Mouse (Mus musculus): ENCODE measurements around the gene Cln6. TPM values are rescaled to one million over a fixed set of nuclear protein-coding genes. Genes with fewer than 3 reads are reported as not detected.
A peak's percentile ranks its signal among the peaks of the same experiment; 100 is the strongest.
"Not testable (repeated sequence)": the region's sequence is repeated elsewhere in the genome, so short reads cannot be mapped to it uniquely, and the experiment has no call there.

The Cln6 gene
- polyA plus RNA-seq, 1 experiment: 94.0 TPM

DNA sequence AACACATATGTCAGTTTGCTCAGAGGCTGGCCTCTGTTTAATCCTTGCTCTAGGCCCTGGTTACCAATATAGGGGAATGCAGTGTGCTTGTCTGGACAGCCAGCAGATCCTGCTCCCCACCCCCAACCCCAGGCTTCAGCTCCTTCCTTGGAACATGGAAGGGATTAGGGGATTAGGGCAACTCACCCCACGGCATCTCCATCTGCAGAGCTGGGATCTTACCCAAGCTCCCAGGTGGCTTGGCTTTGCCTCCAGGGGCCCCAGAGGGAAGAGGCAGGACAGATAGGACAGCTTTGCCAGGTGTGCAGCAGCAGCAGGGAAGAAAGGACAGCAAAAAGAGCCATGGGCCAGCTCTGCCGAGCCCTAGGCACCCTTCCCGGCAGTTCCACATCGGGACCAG, 22.3 kb downstream of the Cln6 start:
- no peaks in the 10 kb centered on the region for H3K36me3 ChIP-seq (ENCODE audit: control insufficient read depth, insufficient read depth, low read length)
- TF ChIP-seq CTCF (conservative IDR thresholded peaks at IDR 0.05; ENCODE audit: insufficient read depth, insufficient read length, low read depth, low read length) (no peak), POLR2A (IDR thresholded peaks at IDR 0.05; ENCODE audit: low read depth, low read length) (no peak)
- no peak overlapping the region for H3K4me3 ChIP-seq (ENCODE audit: insufficient read depth, low read depth, low read length)
- peaks cover 17% of the 10 kb centered on the region for H3K4me1 ChIP-seq (ENCODE audit: control insufficient read depth, insufficient read depth, low read length)
- no peak for DNase-seq
- H3K27me3 ChIP-seq (replicated peaks; ENCODE audit: control insufficient read depth, insufficient read depth, low read length): no peaks in the 10 kb centered on the region
- WGBS: 88% methylated on average over 4 of the region's 4 CpGs
- no peak overlapping the region for H3K27ac ChIP-seq (ENCODE audit: insufficient read depth, low read depth, low read length)

DNA sequence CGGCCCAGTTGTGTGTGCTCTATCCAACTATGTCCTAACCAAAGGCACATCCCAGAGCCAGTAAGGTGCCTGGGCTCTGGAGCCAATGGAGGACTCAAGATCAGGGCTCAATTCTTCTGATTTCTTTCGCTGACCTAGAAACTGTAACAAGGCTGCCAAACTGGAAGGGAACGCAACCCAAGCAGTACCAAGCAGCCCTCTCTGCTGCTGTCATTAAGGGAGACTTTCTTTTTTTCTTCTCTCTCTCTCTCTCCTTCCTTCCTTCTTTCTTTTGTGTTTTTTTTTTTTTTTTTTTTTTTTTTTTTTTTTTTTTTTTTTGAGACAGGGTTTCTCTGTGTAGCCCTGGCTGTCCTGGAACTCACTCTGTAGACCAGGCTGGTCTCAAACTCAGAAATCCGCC, 30.7 kb downstream of the Cln6 start:
- not testable (repeated sequence) for H3K27me3 ChIP-seq (replicated peaks; ENCODE audit: control insufficient read depth, insufficient read depth, low read length); H3K4me3 ChIP-seq (ENCODE audit: insufficient read depth, low read depth, low read length); DNase-seq; H3K36me3 ChIP-seq (ENCODE audit: control insufficient read depth, insufficient read depth, low read length); H3K27ac ChIP-seq (ENCODE audit: insufficient read depth, low read depth, low read length); H3K4me1 ChIP-seq (ENCODE audit: control insufficient read depth, insufficient read depth, low read length)
- 91% methylated on average over 4 of the region's 4 CpGs for WGBS

DNA sequence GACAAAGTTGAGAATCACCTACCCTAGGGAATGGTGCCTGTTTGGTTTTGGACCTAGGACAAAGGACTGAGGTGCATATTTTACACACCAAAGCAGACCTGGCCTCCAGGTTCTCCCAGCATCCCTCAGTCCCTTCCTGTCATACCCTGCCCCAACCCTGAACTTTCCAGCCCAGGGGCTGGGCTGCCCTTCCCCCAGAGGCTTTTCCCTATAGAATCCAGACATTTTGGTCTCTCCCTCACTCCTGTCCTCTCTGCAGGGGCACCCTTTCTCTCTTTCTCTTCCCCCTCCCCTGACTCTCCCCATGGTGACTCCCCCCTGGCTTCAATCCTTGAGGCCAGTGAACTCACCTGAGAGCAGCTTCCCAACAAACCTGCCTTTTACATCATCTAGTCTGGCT, 32.1 kb downstream of the Cln6 start:
- Histone ChIP-seq H3K36me3 (ENCODE audit: control insufficient read depth, insufficient read depth, low read length) (no peaks in the 10 kb centered on the region), H3K27me3 (replicated peaks; ENCODE audit: control insufficient read depth, insufficient read depth, low read length) (no peaks in the 10 kb centered on the region), H3K4me3 (ENCODE audit: insufficient read depth, low read depth, low read length) (no peak overlapping the region), H3K4me1 (ENCODE audit: control insufficient read depth, insufficient read depth, low read length) (no peaks in the 10 kb centered on the region), H3K27ac (ENCODE audit: insufficient read depth, low read depth, low read length) (no peak overlapping the region)
- TF ChIP-seq POLR2A (IDR thresholded peaks at IDR 0.05; ENCODE audit: low read depth, low read length): no peak
- TF ChIP-seq CTCF (conservative IDR thresholded peaks at IDR 0.05; ENCODE audit: insufficient read depth, insufficient read length, low read depth, low read length): no peak
- no peak for DNase-seq

- peaks cover 2% of the 10 kb centered on the region; the same call in 1 of the 2 replicates for H3K36me3 ChIP-seq (ENCODE audit: control insufficient read depth, insufficient read depth, low read length)
- 68% methylated on average over 7 of the region's 7 CpGs for WGBS
- no peak overlapping the region for H3K4me3 ChIP-seq (ENCODE audit: insufficient read depth, low read depth, low read length)
- no peaks in the 10 kb centered on the region for H3K27me3 ChIP-seq (replicated peaks; ENCODE audit: control insufficient read depth, insufficient read depth, low read length)
- DNase-seq: no peak
- no peaks in the 10 kb centered on the region for H3K4me1 ChIP-seq (ENCODE audit: control insufficient read depth, insufficient read depth, low read length)
- no peak overlapping the region for H3K27ac ChIP-seq (ENCODE audit: insufficient read depth, low read depth, low read length)
- TF ChIP-seq POLR2A (IDR thresholded peaks at IDR 0.05; ENCODE audit: low read depth, low read length) (no peak), CTCF (conservative IDR thresholded peaks at IDR 0.05; ENCODE audit: insufficient read depth, insufficient read length, low read depth, low read length) (no peak)
Observed at GRCm38 (mm10) chr9:62876966-62877616, 38.5 kb downstream of the Cln6 start.

GRCm38 (mm10) chr9:62877825-62878224, 39.2 kb downstream of the Cln6 start:
- no peak for TF ChIP-seq POLR2A (IDR thresholded peaks at IDR 0.05; ENCODE audit: low read depth, low read length)
- no peak for TF ChIP-seq CTCF (conservative IDR thresholded peaks at IDR 0.05; ENCODE audit: insufficient read depth, insufficient read length, low read depth, low read length)
- Histone ChIP-seq H3K4me3 (ENCODE audit: insufficient read depth, low read depth, low read length) (no peak overlapping the region), H3K27ac (ENCODE audit: insufficient read depth, low read depth, low read length) (no peak overlapping the region), H3K27me3 (replicated peaks; ENCODE audit: control insufficient read depth, insufficient read depth, low read length) (no peaks in the 10 kb centered on the region), H3K36me3 (ENCODE audit: control insufficient read depth, insufficient read depth, low read length) (peaks cover 2% of the 10 kb centered on the region; the same call in 1 of the 2 replicates), H3K4me1 (ENCODE audit: control insufficient read depth, insufficient read depth, low read length) (no peaks in the 10 kb centered on the region)
- 68% methylated on average over 2 of the region's 2 CpGs for WGBS
- no peak for DNase-seq

DNA sequence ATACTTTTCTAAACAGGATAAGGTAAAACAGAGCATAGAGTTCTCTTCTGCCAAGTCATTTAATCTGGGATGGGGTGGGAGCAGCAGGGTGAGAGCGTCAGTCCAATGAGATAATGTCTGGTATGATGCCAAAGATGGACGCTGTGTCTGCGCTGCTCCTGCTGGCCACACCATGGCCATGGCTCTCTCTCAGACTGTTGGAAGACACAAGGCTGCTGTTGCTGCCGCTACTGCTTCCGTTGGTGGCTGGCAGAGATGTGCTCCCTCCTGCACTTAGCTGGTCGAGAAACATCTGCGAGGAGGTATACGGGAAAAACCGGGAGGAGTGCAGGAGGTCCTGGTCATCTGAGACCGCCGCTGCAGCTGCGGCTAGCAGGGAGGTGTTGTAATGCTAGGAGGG, 43.3 kb downstream of the Cln6 start:
- H3K36me3 ChIP-seq (ENCODE audit: control insufficient read depth, insufficient read depth, low read length): peaks cover 4% of the 10 kb centered on the region

DNA sequence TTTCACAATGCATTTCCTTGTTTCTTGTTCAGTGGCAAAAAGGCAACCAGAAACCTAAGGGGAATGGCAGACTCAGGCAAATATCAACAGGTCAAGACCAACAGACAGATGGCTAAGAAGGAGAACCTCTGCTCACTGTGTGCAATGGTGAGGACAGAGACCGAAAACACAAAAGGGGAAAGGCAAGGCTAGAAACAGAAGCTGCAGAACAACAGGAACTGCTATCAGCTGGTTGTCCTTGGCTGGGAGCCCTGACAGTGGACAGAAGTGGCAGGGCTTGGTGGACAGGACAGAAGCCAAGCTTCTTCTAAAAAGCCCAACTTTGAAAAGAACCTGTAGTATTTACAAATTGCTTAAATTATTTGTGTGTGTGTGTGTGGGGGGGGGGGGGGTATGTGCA, 55.9 kb downstream of the Cln6 start:
- no peak overlapping the region for H3K4me3 ChIP-seq (ENCODE audit: insufficient read depth, low read depth, low read length)
- no peaks in the 10 kb centered on the region for H3K27me3 ChIP-seq (replicated peaks; ENCODE audit: control insufficient read depth, insufficient read depth, low read length)
- no peak overlapping the region; the same call in 1 of the 2 replicates for H3K27ac ChIP-seq (ENCODE audit: insufficient read depth, low read depth, low read length)
- 43% methylated on average over 1 of the region's 1 CpGs for WGBS
- DNase-seq: peak; percentile 61
- TF ChIP-seq POLR2A (IDR thresholded peaks at IDR 0.05; ENCODE audit: low read depth, low read length) (no peak), CTCF (conservative IDR thresholded peaks at IDR 0.05; ENCODE audit: insufficient read depth, insufficient read length, low read depth, low read length) (no peak)
- H3K4me1 ChIP-seq (ENCODE audit: control insufficient read depth, insufficient read depth, low read length): no peaks in the 10 kb centered on the region
- peaks cover 9% of the 10 kb centered on the region for H3K36me3 ChIP-seq (ENCODE audit: control insufficient read depth, insufficient read depth, low read length)

More for the DNA sequence above, 43.3 kb downstream of the Cln6 start:
- peak; percentile 41 for DNase-seq
- 49% methylated on average over 12 of the region's 12 CpGs for WGBS
- H3K4me3 ChIP-seq (ENCODE audit: insufficient read depth, low read depth, low read length): no peak overlapping the region
- H3K27me3 ChIP-seq (replicated peaks; ENCODE audit: control insufficient read depth, insufficient read depth, low read length): no peaks in the 10 kb centered on the region
- H3K27ac ChIP-seq (ENCODE audit: insufficient read depth, low read depth, low read length): no peak overlapping the region
- no peaks in the 10 kb centered on the region for H3K4me1 ChIP-seq (ENCODE audit: control insufficient read depth, insufficient read depth, low read length)
- TF ChIP-seq POLR2A (IDR thresholded peaks at IDR 0.05; ENCODE audit: low read depth, low read length): no peak
- TF ChIP-seq CTCF (conservative IDR thresholded peaks at IDR 0.05; ENCODE audit: insufficient read depth, insufficient read length, low read depth, low read length): 0 out of 2 replicates have a peak, but pooled peaks have one; percentile 14

Other genes starting within 250 kb of the Cln6 start
- 0.35 and 0.41 TPM in 2 replicates for gene Itga11, start 161.0 kb upstream of the Cln6 start, polyA plus RNA-seq (2012; rRNA removed)
- 8.3 and 8.6 TPM in 2 replicates for gene Fem1b, start 26.9 kb upstream of the Cln6 start, polyA plus RNA-seq (2012; rRNA removed)
- 224 and 296 TPM in 2 replicates for gene Calml4, start 19.3 kb downstream of the Cln6 start, polyA plus RNA-seq (2012; rRNA removed)
- gene Pias1, start 149.1 kb downstream of the Cln6 start, polyA plus RNA-seq (2012; rRNA removed): 24.8 and 26.7 TPM in 2 replicates

Data from kidney, adult 2 months (tissue).